Mouse (Mus musculus): ENCODE data around the gene Nuak1.

The Nuak1 gene

GRCm38 (mm10) chr10:84377956-84378355 is 62.4 kb downstream of the Nuak1 start:
- DNase-seq = no peak

DNA sequence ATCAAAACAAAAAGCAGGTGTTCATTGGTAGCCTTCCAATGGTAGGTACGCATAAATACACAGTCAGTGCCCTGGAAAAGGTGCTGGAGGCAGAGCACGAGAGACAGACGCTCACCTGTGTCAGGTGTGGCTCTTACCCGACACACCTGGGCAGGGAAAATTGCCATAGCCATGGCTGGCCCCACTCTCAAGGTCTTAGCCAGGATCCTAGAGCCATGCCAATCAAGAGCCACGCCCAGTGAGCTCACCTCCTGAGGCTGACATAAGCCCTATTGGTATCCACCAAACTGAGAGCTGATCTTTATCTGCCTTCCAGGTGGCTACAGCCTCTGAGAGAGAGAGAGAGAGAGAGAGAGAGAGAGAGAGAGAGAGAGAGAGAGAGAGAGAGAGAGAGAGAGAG is 64.1 kb downstream of the Nuak1 start:
- DNase-seq = no peak

- DNase-seq = no peak
These were observed 65.4 kb downstream of the Nuak1 start for GRCm38 (mm10) chr10:84374996-84375395.

GRCm38 (mm10) chr10:84373476-84373875 is 66.9 kb downstream of the Nuak1 start:
- DNase-seq = no peak

- DNase-seq = peak; percentile 78
These were observed 68.0 kb downstream of the Nuak1 start for GRCm38 (mm10) chr10:84372161-84373095.

- peak; percentile 29 for DNase-seq
These were observed 68.7 kb downstream of the Nuak1 start for GRCm38 (mm10) chr10:84371681-84372160.

GRCm38 (mm10) chr10:84371230-84371629 is 69.2 kb downstream of the Nuak1 start:
- no peak for DNase-seq

- DNase-seq = peak; percentile 2
These were observed 70.6 kb downstream of the Nuak1 start for GRCm38 (mm10) chr10:84369646-84370314.

GRCm38 (mm10) chr10:84368185-84368584 is 72.2 kb downstream of the Nuak1 start:
- peak; percentile 2 for DNase-seq

- no peak for DNase-seq
These were observed 75.1 kb downstream of the Nuak1 start for GRCm38 (mm10) chr10:84365166-84365865.

GRCm38 (mm10) chr10:84363833-84364232 is 76.6 kb downstream of the Nuak1 start:
- no peak for DNase-seq

DNA sequence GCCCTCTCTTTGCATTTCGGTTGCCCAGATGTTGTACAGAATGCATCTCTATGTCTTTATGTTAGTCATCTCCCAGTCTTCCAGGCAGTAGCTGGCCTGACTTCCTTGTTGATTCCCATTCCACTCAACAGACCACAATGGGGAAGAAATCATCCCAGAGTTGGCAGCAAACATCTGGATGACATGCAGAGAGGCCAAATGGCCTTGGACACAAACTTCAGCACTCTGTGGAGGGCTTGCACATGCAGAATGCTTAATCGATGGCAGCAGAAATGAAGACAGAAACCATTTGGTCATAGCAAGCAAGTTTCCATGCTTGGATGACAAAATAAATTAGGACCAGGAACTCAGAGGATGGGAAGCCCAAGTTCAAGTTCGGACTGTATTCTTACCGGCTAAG is 79.4 kb downstream of the Nuak1 start:
- DNase-seq = no peak

DNA sequence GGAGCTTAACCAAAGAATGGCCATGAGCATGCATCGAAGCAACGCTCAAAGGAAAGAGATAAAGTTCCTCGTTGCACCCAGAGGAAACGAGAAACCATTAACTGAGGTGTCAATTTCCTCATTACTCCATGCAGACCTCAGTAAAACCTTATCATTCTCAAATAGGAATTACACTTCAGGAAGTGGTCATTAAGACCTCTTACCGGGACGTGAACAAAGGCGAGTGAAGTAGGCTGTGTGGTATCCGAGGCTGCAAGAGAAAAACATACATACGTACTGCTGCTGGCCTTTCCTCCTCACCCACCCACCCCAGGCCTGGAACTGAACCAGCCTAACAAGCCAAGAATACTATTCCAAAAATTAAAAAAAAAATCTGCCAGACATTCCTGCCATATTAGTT is 80.0 kb downstream of the Nuak1 start:
- DNase-seq = no peak

GRCm38 (mm10) chr10:84358738-84359120 is 81.7 kb downstream of the Nuak1 start:
- no peak for DNase-seq

- peak; percentile 86 for DNase-seq
These were observed 82.2 kb downstream of the Nuak1 start for GRCm38 (mm10) chr10:84357997-84358737.

- no peak for DNase-seq
These were observed 82.8 kb downstream of the Nuak1 start for GRCm38 (mm10) chr10:84357593-84357992.

DNA sequence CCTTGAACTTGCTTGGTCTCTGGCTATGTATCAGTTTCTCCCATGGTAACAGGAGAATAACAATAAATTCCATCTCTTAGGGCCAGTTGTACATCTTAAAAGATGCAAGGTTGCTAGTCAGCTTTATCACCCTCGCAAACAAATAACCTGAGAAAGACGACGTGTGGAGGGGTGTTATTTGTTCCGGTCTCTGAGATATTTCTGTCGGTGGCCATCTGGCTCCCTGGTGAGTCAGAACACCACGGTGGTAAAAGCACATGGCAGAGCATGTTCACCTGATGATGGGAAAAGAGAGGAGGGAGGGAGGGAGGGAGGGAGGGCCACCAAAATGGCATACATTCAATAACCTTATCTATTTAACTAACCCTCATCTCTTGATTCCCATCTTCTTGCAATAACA is 86.1 kb downstream of the Nuak1 start:
- DNase-seq = peak; percentile 52

DNA sequence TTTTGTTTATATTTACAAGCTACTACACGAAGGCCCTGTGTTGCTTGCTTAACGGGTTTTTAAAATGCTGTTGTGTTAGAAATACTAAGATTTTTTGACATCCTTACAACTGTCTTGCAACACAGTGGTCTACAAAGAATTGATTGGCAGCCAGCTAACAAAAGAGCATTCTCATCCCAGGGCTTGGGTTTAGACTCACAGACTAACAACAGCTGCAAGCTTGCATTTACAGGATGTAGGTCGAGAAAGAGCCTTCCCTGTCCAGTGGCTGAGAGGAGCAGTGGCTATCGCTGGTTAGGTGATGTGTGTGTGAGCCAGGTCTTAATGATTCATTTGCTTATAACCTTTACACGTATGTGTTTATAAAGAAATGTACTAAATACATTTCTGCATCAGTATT is 94.7 kb downstream of the Nuak1 start:
- DNase-seq = no peak

DNA sequence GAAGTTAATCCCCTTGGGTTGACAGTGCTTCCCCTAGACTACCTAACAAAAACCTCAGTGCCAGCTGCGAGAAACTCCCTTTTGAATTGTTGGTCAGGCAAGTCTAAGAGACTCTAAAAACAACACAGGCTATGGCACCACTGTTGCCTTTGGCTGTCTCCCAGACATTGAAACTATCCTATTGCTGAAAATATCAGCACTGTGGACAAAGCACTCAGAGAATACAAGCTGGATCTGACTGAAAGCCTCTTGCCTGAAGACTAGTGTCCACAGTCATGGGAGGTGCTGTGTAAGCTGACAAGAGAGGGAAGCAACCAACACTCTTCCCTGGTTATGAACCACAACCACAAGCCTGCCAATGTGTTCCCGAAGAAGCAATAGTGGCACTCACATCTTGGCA is 96.9 kb downstream of the Nuak1 start:
- DNase-seq = no peak

DNA sequence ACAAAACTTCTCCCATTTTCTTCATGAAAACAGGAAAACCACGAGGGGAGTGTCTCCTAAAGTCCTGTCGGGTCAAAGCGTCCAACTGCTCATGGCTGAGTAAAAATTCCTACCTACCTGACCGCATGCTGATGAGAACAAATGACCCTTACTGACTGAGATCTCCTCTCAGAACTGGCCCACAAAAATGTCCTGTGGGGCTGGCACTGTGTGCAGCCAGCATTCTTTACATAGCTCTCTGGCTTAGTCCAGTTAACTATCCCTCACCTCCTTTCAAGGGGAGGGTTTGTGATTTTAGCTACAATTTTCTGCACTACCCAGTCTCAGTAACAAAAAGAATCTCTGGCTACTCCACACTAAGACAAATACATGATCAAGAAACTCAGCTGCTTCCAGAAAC is 100.9 kb downstream of the Nuak1 start:
- DNase-seq = no peak

DNA sequence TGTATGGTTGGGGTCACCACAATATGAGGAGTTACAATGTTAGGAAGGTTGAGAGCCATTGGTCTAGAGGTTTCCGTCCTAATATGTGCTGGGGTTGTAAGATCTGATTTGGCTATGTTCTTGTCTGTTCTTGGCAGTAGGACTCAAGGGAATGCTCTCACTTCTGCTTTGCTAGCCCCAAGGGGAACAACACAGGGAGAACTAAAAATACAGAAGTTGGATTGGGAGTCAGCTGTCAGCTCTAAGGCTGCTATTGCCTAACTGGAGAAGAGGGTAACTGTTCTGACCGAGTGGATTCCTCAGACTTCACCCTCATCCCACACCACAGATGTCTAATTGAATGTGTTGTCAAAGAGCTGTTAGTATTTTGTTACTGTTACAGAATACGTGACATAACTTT is 101.6 kb downstream of the Nuak1 start:
- no peak for DNase-seq

- no peak for DNase-seq
These were observed 105.0 kb downstream of the Nuak1 start for GRCm38 (mm10) chr10:84335441-84335840.

- no peak for DNase-seq
These were observed 110.6 kb downstream of the Nuak1 start for GRCm38 (mm10) chr10:84329822-84330221.

Data from right cerebral cortex, postnatal 25 days (tissue).